Mouse (Mus musculus): ENCODE results near the gene Gm45140.

DNA sequence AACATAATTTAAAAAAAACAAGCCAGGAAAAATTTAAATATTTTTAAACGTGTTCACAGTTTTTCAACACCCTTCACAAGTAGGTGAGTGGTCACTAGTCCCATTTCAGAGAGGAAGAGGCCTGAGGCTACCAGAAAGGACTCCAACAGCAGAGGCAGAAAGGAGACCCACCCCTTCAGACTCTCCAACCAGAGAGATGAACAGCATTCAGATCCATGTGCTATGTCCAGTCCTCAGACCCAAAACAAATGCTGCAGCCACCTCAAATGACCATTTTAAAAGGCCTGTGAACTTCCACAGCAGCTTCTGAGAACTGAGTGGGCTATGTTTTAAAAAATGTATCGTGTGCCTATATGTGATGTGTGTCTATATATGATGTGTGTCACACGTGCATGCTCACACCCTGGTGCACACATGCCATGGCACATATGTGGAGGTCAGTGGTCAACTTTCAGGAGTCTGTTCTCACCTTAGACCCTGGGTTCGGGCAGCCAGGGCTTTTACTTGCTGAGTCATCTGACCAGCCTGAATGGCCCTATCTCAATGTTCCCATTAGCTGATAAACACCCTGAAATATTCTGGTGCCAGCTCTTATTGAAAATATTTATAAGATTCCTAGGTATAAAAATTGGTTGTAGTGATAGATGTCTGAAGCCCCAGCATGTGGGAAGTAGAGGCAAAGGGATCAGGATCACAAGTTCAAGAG, 27.7 kb downstream of the Gm45140 start:
- TF ChIP-seq CTCF (IDR thresholded peaks at IDR 0.05; ENCODE audit: insufficient read depth, low read depth, low read length) (no peak), POLR2A (IDR thresholded peaks at IDR 0.05; ENCODE audit: insufficient read depth, low read depth, low read length) (no peak)

All from olfactory bulb, adult 2 months (tissue).